Mouse (Mus musculus) A20 (cell line): ENCODE measurements around the gene Cd36.

Experiments
- DNase-seq: peaks from one replicate; pipeline ENCODE4 v3.0.0-alpha.2; 2011; ENCODE audit warnings: low read depth, low spot score

The Cd36 gene

DNA sequence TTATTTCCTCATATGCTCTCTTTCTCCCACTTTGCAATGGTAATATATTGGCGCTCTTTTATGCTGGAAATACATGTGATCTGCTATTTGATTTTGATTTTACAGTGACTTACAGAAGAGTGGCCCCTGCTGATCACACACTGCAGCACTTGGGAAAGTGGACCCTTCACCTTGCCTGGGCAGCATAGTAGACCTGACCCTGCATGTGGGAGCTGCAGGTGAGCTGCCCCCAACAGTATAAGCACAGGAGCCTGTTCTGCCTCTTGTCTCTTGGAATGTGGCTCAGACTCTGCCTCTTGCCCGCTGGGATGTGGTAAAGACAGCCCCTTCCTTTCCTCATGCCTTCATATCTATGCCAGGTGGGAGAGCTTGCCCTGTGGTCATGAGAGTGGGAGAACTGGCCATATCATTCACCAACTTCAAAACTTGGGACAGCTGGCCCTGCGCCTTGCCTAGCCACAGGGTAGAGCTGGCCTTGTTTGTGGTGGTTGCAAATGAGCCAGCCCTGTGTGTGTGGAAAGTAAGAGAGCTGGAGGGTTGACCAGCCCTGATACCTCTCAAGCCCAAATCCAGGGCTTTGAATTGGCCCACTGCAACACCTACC is 81.7 kb downstream of the Cd36 start:
- DNase-seq = no peak

DNA sequence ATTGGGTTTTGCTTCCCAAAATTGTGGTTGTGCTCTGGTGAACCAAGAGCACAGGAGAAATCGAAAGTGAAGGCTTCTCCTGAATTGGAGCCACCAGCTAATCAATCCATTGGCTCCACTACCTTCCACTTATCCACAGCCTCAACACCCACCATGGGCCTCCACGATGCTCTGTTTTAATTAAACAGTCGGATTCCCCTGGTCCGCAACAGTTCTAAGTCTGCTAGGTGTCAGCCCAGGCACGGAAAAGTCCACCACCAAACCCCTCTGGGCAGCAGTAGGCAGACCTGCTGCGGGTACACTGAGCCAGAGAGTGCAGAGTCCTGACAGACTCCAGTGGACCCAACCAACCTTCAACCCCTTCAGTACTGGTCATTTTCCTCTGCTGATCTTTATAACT is 112.0 kb downstream of the Cd36 start:
- DNase-seq = peak; percentile 67

DNA sequence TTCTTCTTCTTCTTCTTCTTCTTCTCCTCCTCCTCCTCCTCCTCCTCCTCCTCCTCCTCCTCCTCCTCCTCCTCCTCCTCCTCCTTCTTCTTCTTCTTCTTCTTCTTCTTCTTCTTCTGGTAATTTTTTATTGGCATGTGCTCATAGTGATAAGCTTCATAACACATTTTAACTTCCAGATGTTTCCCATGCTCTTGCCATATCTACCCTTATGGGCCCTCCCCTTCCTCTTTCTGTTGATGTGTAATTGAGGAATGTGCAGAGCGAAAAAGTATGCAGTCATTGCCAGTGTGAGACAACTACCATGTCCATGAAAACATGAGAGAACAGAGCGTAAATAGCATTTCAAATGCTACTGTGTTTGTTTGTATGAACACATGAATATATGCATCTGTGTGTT is 118.3 kb downstream of the Cd36 start:
- no peak for DNase-seq

DNA sequence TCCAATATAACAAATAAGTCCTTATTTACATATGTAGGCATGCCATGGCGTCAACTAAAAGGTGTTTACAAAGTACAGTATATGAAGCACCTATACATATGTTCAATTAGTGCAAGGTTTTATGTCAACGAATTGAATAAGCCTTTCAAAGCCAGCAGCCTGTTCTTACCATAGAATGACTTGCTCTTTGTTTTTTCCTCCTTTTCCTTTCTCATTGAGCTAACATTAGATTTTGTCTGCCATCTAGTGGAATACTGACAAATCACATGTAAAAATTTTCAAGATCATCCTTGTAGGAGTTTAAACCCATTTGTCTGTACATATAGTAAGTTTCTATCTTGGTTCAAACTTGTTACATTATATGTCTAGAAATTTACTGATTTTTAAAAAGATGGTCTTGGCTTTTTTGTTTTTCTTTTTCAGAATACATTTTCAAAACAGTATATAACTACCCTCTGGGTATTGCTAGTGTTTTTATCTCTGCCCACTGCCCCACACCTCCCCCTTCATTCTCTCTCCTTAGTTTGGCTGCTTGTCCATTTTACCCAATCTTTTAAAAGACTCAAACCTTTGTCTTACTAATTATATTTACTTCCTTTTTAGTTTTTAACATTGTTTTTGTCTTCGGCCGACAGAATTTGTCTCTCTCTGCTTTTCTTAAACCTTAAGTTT is 122.5 kb downstream of the Cd36 start:
- peak; percentile 51 for DNase-seq

DNA sequence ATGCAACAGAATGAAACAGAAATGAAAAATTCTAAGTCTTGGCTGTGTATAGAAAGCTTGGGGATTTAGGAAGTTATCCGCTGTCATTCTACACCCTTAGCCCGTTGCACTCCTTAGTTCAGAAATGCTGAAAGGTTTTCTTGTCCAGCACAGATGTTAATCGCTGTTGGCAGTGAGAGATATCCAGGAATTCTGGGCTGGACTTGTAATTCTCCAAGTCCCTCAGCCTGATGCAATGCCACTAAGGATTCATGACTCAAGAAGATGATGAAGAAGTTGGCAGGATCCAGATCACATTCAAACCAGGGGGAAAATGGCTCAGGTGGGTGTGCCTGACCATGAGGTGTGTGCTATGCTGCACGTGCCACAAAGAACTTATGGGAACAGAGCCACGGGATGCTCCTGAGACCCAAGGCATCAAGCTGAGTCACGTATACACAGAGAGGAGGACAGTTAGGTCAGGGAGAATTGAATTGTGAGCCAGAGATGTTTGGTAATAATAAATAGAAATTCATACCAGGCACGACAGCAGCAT is 135.1 kb downstream of the Cd36 start:
- no peak for DNase-seq

DNA sequence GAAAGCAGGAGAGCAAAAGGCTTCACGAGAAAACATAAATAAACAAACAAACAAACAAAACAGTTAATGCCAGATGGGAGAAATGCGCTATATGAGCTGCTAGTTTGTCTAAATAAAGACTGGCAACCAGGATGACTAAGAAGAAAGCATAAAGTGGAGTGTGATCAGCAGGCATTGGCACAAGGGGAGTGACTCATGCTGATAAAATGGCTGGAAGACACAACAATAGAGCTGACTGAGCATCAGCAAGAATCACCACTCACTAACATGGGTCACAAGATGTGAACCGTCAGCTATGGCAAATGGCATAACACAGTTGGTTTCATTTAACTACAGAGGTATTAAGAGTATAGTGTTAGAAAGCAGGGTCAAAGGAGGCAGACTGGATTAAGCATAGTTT is 140.3 kb downstream of the Cd36 start:
- DNase-seq = no peak

DNA sequence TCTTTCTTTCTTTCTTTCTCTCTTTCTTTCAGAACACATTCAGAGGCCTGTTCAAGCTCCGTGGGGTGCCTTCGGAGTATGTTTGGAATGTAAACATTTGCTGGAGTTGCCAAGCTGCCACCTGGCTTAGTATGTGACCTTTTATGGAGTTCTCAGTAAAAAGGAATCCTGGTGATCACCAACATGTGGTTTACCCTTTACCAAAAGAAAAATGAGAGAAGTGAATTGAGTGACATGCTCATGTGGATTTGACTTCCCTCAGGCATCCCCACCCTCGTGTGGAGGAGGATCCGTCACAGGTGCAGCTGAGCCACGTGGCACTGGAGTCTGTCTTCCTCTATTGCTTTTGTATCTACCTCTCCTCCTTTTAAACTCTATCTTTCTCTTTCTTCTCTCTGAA is 141.5 kb downstream of the Cd36 start:
- DNase-seq = no peak

DNA sequence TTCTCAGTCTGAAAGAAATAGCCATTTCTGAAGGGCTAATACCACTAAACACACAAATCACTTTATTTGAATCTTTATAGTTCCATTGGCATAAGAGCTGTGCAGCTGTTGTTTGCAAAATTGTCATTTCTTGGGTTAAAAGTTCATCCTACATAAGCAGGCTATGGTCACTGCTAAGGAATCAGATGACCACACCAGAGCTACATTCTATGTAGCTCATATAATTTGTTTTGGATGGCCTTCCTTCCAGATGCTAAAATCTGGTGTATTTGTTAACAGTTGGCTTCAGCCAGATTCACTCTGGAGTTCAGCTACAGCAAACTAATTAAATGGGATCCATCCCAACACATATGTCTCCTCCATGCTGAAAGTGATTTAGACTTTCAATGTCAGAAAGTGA is 142.1 kb downstream of the Cd36 start:
- DNase-seq = no peak

DNA sequence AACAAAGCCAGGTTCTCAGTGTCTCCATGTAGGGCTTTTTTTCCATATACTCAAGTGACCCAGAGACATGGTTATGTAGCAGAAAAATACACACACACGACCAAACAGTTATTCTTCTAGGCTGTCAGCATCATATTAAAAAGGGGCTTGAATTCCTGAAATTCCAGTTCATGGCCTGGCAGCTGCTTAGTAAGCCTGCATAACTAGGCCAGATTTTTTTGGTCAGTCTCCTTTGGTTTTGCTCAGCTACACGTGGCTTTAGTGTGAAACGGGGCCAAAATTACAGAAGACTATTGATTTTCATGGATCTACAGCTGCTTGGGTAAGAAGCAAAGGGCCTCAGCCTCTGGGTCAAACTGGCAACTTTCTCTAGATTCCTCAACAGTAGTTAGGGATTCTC is 148.8 kb downstream of the Cd36 start:
- DNase-seq = no peak
